Mouse (Mus musculus) C2C12 (cell line): ENCODE measurements at regions not wholly inside any gene's neighbourhood (a gene's known extent, or its start where the extent isn't known, plus 50 kb on each side); places are given as distances from the start of the nearest gene placed in this dataset.

Experiments used
- CTCF ChIP-seq: IDR thresholded peaks from one replicate; pipeline ENCODE4 v1.5.1; 2011; ENCODE audit not compliant: control insufficient read depth, insufficient read depth, insufficient read length
- MAX ChIP-seq: IDR thresholded peaks from one replicate; pipeline ENCODE4 v1.6.1; 2011; ENCODE audit warnings: mild to moderate bottlenecking, control low read depth
- USF1 ChIP-seq: IDR thresholded peaks from one replicate; pipeline ENCODE4 v1.6.1; 2011; ENCODE audit warnings: low read depth, mild to moderate bottlenecking, control low read depth, moderate library complexity

DNA sequence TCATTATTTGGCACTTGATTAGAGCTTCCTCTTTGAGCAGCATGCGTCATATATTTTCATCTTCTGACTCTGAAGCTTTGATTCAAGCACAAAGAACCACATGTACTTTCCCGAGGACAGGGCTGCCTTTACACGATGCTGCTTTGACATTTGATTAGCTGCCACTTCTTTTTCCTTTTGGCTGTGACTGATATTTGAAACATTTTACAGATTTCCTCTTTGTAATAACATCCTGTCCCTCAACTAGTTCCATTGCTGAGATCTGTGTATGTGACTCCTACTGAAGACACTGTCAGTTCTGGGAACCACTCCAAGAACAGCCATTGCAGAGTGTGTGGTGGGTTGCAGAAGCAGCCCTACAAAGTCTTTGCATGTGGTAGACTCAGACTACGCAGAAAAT is 124.0 kb downstream of the Pcdh20 start:
- no peak for TF ChIP-seq CTCF
- TF ChIP-seq USF1, result no peak
- TF ChIP-seq MAX, result no peak
